Mouse (Mus musculus) cerebellum, adult 9-10 months (tissue): Measurements from ENCODE around the gene H13.
A peak's percentile ranks its signal among the peaks of the same experiment; 100 is the strongest.

Experiments
- DNase-seq: peaks from one replicate; pipeline ENCODE4 v3.0.0; 2022

Gene H13

DNA sequence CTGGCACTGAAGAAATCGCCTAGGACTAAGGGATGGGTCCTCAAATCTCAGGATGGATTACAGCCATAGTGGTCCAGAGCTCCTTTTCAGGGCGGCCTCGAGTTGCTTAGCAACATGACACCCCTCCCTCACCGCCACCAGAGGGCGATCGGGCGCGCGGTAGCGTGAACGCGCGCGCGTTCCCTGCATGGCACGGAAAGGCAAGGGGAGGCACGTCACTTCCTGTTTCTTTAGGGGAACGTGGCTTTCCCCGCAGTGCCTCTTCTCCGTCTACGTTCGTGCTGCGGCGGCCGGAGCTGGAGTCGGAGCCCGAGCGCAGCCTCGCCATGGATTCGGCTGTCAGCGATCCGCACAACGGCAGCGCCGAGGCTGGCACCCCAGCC lies at the start of gene H13:
Gene H13, plus strand, starts transcription at position 206 of the 383 bp plus-strand sequence.
- peak; percentile 92 for DNase-seq

- DNase-seq, result no peak
Measured at GRCm38 (mm10) chr2:152620367-152621134, 48.7 kb upstream of the H13 start.

GRCm38 (mm10) chr2:152622151-152622550 lies 47.1 kb upstream of the H13 start:
- no peak for DNase-seq

GRCm38 (mm10) chr2:152622953-152623352 lies 46.3 kb upstream of the H13 start, which contains the start of gene Defb25:
Defb25 (minus strand) TSS chr2:152623053.
- DNase-seq, result no peak

DNA sequence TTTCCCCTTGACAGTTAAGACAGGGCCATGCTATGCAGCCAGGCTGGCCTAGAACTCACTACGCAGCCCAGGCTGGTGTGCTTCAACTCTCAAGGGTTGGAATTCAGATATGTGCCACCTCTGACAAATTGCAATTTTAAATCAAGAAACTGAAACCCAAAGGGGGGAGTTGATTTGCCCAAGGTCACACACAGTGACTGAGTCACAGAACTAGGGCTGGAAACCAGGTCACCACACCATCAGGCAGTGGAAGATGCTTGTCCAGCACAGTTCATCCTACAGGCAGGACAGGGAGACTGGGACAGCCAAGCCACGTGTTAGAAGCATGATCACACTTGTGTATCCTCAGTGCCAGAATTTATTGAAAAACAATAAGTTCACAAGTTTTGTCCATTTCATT lies 44.7 kb upstream of the H13 start:
- DNase-seq, result no peak

- no peak for DNase-seq
Measured at GRCm38 (mm10) chr2:152625256-152625655, 44.0 kb upstream of the H13 start.

- no peak for DNase-seq
Measured at GRCm38 (mm10) chr2:152626774-152627591, 42.3 kb upstream of the H13 start, which contains the start of gene Rem1. Rem1 (plus strand) TSS chr2:152626951.

- no peak for DNase-seq
Measured at GRCm38 (mm10) chr2:152628066-152628465, 41.2 kb upstream of the H13 start.

- no peak for DNase-seq
Measured at GRCm38 (mm10) chr2:152629239-152629638, 40.0 kb upstream of the H13 start.

GRCm38 (mm10) chr2:152629904-152630303 lies 39.4 kb upstream of the H13 start:
- no peak for DNase-seq

GRCm38 (mm10) chr2:152633334-152633733 lies 35.9 kb upstream of the H13 start:
- DNase-seq, result no peak

DNA sequence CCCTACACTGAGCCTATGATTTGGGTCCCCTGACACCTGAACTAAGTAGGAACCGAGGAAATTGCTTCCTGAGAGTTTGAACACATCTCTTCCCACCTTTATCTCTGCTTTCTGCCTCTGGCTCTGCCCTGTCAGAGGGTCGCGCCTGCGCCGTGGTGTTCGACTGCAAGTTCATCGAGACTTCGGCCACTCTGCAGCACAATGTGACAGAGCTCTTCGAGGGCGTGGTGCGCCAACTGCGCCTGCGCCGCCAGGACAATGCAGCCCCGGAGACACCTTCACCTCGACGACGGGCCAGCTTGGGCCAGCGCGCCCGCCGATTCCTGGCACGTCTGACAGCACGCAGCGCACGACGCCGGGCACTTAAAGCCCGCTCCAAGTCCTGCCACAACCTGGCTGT lies 35.0 kb upstream of the H13 start:
- no peak for DNase-seq

DNA sequence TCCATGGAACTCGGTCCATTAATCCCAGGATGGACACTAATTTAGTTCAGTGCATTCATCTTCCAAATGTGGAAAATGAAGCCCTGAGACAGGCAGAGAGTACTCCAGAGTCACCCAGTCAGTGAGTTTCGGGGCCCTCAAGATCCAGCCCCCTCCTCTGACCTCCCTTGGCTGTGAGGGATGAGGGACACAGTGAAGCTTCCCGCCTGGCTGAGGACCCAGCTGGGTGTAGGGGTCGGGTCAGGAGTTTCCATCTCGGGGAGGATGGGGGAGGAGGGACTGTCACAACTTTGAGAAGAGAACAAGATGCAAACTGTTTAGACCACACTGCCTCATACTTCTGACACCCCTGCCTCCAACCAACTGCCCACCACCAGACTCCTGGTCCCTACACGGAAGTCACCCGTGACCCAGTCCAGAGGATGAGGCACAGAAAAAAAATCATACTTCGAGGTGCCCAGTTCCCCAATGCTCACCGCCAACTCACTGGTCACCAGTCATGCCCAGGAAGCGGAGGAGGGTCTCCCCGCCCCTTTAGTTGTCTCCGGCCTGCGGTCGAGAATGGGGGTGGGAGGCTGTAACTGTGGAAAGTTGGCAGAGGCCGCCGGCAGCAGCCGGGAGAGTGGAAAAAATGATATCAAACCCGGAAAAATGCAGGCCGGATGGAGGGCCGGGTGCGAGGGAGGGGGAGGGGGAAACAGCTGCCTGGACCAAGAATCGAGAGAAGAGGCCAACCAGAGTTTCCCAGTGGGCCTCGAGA lies 32.8 kb upstream of the H13 start:
- DNase-seq, result no peak

DNA sequence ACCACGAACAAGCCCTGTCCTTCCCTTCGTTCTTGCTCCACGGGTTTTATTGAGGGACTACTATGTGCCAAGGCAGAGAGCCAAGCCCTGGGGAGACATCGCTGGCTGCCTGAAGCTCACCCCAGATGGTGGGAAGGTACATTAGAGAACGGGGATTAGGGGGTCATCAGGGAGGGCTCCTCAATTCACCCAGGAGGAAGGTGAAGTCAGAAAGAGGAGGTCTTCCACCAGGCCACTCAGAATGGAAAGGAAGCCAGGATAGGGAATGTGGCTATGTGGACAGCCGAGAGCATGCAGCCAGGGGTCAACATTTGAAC lies 32.3 kb upstream of the H13 start:
- DNase-seq, result no peak

DNA sequence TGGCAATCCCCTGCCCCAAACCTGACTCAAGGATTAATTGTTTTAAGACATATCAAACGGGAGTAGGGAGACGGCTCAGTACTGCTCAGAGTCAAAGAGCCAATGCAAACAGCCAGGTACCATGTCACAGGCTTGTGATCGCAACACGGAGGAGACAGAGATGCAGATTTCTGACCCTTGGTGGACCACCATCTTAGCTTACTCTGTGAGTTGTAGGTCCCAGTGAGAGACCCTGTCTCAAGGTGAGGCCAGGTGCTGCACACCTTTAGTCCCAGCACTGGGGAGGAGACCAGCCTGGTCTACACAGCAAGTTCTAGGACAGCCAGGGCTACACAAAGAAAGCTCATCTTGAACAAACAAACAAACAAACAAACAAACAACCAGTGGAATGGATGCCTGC lies 31.9 kb upstream of the H13 start:
- DNase-seq, result no peak

DNA sequence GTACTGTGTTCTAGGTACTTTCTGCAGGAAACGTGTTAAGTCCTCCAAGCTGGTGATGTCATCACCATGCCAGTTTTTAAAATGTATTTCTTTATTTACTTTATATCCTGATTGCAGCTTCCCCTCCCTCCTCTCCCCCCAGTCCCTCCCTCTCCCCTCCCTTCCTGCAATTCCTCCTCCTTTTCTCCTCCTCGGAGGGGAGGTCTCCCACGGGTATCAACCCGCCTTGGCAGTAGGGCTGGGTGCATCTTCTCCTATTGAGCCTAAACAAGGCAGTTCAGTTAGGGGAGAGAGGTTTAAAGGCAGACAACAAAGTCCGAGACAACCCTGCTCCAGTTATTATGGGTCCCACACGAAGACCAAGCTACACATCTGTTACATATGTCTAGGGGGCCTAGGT lies 30.4 kb upstream of the H13 start:
- DNase-seq, result no peak

DNA sequence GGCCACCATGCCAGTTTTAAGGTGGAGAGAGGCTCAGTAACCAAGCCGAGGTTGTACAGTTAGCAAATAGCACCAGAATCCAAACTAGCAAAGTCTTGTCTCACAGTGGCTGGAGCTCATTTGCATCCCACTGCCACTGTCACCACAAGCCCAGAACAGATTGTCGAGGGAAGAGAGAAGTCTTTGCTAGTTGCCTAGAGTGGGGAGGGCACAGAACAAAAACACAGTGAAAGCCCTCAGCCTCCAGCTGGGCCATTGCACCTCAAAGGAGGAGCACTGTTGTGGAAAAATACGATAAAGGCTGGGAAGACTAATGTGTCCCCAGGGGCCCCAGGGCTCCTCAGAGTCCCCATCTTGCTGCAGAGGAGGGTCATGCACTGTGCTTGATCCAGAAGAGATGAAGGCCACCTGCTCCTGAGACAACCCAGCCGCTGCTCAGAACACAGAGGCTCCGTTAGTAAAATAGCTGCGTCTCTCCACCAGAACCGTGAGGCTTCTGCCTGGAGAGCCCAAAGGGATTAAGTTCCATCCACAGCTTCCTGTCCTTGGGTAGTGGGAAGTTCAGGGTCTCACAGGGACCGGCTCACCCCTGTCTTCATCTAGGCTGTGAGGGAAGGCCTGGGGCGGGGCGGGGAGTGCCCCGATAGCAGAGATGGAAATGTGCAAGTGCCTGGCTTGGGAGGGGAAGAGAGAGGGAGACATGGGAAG lies 29.7 kb upstream of the H13 start:
- DNase-seq, result no peak

- DNase-seq, result no peak
Measured at GRCm38 (mm10) chr2:152652901-152653620, 16.2 kb upstream of the H13 start.

GRCm38 (mm10) chr2:152653874-152654715 lies 15.2 kb upstream of the H13 start:
- peak; percentile 4 for DNase-seq

DNA sequence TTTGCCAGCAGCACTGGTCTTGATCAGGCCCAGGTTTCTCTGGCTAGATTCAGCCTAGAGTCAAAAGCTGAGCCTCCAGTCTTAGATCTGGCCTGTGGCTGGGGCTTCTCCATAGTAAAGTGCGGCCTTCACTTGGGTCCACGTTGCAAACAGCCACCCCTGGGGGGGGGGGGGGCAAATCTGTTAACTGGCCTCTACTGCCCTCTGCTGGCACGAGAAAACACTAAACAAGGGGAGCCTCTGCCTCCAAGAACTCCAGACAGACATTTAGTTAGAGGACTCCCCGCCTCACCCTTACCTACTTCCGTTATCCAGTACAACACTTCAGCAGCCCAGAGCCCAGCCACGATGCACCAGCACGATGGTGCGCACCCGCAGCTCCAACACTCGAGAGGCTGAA lies 11.9 kb upstream of the H13 start:
- DNase-seq, result no peak

DNA sequence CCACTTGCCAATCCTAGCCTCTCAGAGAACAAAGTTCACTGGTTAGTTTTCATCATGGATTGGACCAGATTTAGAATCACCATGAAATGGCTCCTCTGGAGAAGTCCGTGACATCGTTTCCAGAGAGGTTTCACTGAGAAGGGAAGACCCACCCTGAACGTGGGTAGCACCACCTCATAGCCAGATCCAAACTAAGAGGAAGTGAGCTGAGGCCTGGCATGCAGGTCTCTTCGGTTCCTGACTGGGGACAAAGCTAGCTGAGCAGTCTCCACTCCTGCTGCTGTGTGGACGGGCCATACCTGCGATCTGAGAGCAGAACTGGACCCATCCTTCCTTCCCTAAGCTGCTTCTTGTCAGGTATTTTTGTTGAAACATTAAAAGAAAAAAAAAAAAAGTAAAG lies 8.1 kb upstream of the H13 start:
- no peak for DNase-seq
